Mouse (Mus musculus) testis, adult 2 months (tissue): ENCODE data around the gene Aff4.

Source experiments
- CTCF ChIP-seq: fragments of 200-500 bp; IDR thresholded peaks from 2 replicates; pipeline ENCODE4 v1.5.1; 2012; ENCODE audit warnings: low read depth, mild to moderate bottlenecking, inconsistent platforms, low read length, moderate library complexity; ENCODE audit not compliant: control insufficient read depth, insufficient read depth, insufficient replicate concordance
- POLR2A ChIP-seq: fragments of 200-500 bp; IDR thresholded peaks from 2 replicates; pipeline ENCODE4 v1.6.1; 2012; ENCODE audit warnings: low read depth, mild to moderate bottlenecking, inconsistent platforms, low read length, moderate library complexity; ENCODE audit not compliant: control insufficient read depth

DNA sequence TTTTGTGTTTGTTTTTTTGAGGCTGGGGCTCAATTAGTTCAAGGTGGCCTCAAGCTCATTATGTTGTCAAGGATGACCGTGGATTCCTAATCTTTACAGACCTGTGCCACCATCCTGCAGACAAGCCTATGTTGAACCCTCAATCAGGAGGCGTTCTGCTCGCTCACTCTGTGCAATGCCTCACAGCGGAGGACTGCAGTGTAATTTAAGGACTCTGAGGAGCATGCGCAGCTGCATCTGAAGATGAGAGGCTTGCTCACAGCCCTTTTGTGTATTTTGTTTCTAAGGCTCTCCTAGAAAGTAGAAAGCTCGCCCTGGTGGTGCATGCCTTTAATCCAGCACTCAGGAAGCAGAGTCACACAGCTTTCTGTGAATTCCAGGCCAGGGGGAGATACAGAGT, 33.6 kb upstream of the Aff4 start:
- TF ChIP-seq CTCF (no peak), POLR2A (no peak)
